Mouse (Mus musculus) G1E (cell line): ENCODE measurements at regions not wholly inside any gene's neighbourhood (a gene's known extent, or its start where the extent isn't known, plus 50 kb on each side); places are given as distances from the start of the nearest gene placed in this dataset.

ENCODE experiments used
- ATAC-seq: 2 replicates; pipeline ENCODE4 v1.8.0; 2016; ENCODE audit warnings: mild to moderate bottlenecking; ENCODE audit not compliant: insufficient number of reproducible peaks, poor library complexity, low FRiP score, severe bottlenecking; ENCODE audit errors: extremely low read depth
- DNase-seq: peaks from one replicate; pipeline ENCODE4 v3.0.0; 2012; ENCODE audit warnings: low spot score
- H3K27me3 ChIP-seq: 2 replicates; pipeline ENCODE4 v1.6.1; 2012; ENCODE audit warnings: mild to moderate bottlenecking, low read length, inconsistent platforms; ENCODE audit not compliant: insufficient read depth
- H3K36me3 ChIP-seq: replicated peaks from 2 replicates; pipeline ENCODE3; 2012; ENCODE audit warnings: mild to moderate bottlenecking, inconsistent platforms
- H3K4me1 ChIP-seq: 2 replicates; pipeline ENCODE4 v1.6.1; 2012; ENCODE audit warnings: low read depth, low read length, inconsistent platforms, mixed read lengths; ENCODE audit not compliant: insufficient read depth
- H3K4me3 ChIP-seq: 2 replicates; pipeline ENCODE4 v1.5.1; 2012; ENCODE audit warnings: low read depth, mild to moderate bottlenecking, inconsistent platforms, low read length, moderate library complexity, mixed read lengths
- H3K9me3 ChIP-seq: replicated peaks from 2 replicates; pipeline ENCODE4 v1.6.1; 2012; ENCODE audit warnings: inconsistent platforms
- CTCF ChIP-seq: IDR thresholded peaks from 2 replicates; pipeline ENCODE4 v1.5.1; 2012; ENCODE audit warnings: low read depth, low read length, inconsistent platforms, mixed read lengths
- GATA1 ChIP-seq: IDR thresholded peaks from 2 replicates; pipeline ENCODE4 v1.6.1; 2012; ENCODE audit warnings: borderline replicate concordance, low read length, inconsistent platforms, mixed read lengths
- GATA2 ChIP-seq: IDR thresholded peaks from 2 replicates; pipeline ENCODE4 v1.6.1; 2012; ENCODE audit warnings: low read depth, low read length, inconsistent platforms, borderline replicate concordance
- POLR2AphosphoS5 ChIP-seq: IDR thresholded peaks from 2 replicates; pipeline ENCODE4 v1.6.1; 2012; ENCODE audit warnings: low read depth, low read length, inconsistent platforms; ENCODE audit not compliant: insufficient replicate concordance
- TAL1 ChIP-seq: conservative IDR thresholded peaks from 2 replicates; pipeline ENCODE4 v1.6.1; 2012; ENCODE audit warnings: low read depth, low read length, inconsistent platforms, mixed read lengths

- Histone ChIP-seq H3K4me3 (no peak overlapping the region), H3K27me3 (no peaks in the 10 kb centered on the region), H3K4me1 (no peaks in the 10 kb centered on the region; the same call in none of the 2 replicates), H3K9me3 (no peaks in the 10 kb centered on the region), H3K36me3 (no peaks in the 10 kb centered on the region)
- TF ChIP-seq TAL1 (no peak), POLR2AphosphoS5 (no peak), CTCF (no peak), GATA2 (no peak), GATA1 (no peak)
- no peak for DNase-seq
- no peak for ATAC-seq
These were observed 215.7 kb downstream of the Il15 start for GRCm38 (mm10) chr8:82187138-82187880.

- Histone ChIP-seq H3K27me3 (no peaks in the 10 kb centered on the region), H3K36me3 (no peaks in the 10 kb centered on the region), H3K4me1 (no peaks in the 10 kb centered on the region; the same call in none of the 2 replicates), H3K9me3 (no peaks in the 10 kb centered on the region), H3K4me3 (no peak overlapping the region)
- TF ChIP-seq GATA1: no peak
- TF ChIP-seq GATA2: no peak
- TF ChIP-seq CTCF: no peak
- TF ChIP-seq TAL1: no peak
- no peak for TF ChIP-seq POLR2AphosphoS5
- no peak for DNase-seq
- ATAC-seq: no peak
These were observed 219.0 kb downstream of the Il15 start for GRCm38 (mm10) chr8:82184022-82184421.
